Mouse (Mus musculus): ENCODE results near the gene Apba3. TPM values are rescaled to one million over a fixed set of nuclear protein-coding genes. Genes with fewer than 3 reads are reported as not detected.

The Apba3 gene
- polyA plus RNA-seq, 1 experiment from 2014 or later: 24.0 TPM

DNA sequence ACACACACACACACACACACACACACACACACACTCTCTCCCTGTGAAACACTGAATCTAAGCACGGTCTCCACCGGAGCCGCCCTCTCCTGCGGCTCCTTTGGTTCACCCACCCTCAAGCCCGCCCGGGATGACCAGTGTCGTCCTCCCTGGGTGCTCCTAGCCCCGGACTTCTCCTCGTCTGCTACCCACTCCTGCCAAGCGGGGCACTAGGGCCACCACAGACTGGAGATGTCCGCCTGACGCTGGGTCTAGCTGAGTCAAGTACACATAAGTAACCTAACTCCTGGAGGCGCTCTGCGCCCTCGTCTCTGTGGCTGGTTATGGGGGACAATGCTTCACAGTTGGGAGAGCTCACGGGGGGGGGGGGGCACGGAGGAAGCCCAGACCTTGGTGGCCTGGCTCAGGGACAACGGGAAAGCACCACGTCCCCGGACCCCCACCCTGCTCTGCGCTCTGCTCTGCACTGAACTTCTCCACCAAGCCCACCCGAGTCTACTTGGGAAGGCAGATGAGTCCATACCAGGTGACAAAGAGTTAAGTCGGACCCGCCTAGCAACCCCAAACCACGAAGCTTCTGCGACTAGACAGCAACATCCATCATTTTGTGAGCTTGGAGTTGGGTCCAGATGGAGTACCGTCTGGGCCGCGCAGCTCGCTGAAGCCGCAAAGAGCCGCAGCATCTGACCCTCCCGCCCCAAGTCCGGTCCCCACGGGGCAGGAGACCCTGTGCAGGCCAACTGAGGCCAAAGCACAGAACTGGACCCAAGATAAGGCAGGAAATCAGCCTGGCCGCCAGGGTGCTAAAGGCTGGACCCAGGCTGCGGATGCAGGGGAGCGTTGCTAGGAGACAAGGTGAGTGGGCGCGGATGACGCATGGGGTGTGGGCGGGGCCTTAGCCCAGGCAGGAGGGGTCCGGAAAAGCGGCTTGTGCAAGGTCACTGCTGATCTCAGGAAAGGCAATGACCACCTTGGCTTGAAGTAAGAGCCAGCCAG, 14.0 kb upstream of the Apba3 start, which contains the start of gene Matk:
TSS of gene Matk (plus strand) at position 512 of the 996 bp plus-strand sequence.
- H3K4me1 ChIP-seq (replicated peaks): peaks cover 24% of the 10 kb centered on the region
- H3K9ac ChIP-seq: no peak within 1 kb of the TSS
- H3K27me3 ChIP-seq: peaks cover 64% of the 10 kb centered on the region
- no peaks in the 10 kb centered on the region for H3K9me3 ChIP-seq (replicated peaks)
- H3K4me3 ChIP-seq (replicated peaks): no peak within 1 kb of the TSS
- H3K36me3 ChIP-seq (replicated peaks): no peaks in the 10 kb centered on the region
- no peak within 1 kb of the TSS for H3K4me2 ChIP-seq
- no peak for ATAC-seq (ENCODE audit: insufficient read depth)
- 12% methylated on average over 44 of the region's 44 CpGs for WGBS (ENCODE audit: insufficient replicate concordance)
- H3K27ac ChIP-seq (replicated peaks): no peak within 1 kb of the TSS

DNA sequence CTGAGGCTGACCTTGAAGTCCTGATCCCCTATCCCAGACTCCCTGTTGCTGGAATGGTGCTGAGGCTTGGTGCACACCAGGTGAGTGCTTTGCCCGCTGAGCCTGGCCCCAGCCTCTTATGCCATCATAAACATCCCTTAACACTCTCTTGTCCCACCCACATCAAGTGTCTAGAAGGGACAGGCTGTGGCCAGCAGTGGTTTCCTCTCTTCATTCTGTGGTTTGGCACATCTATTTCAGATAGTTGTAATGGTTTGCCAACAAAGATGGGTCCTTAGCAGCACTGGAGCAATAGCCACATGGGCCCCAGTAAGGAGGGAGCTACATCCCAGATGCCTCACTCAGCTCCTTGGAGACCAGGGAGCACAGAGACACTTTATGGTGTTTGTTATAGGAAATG, 11.9 kb upstream of the Apba3 start:
- Histone ChIP-seq H3K9ac (no peak overlapping the region), H3K9me3 (replicated peaks) (no peaks in the 10 kb centered on the region), H3K4me1 (replicated peaks) (peaks cover 26% of the 10 kb centered on the region), H3K4me3 (replicated peaks) (no peak overlapping the region), H3K36me3 (replicated peaks) (no peaks in the 10 kb centered on the region), H3K27ac (replicated peaks) (no peak overlapping the region), H3K27me3 (peaks cover 86% of the 10 kb centered on the region), H3K4me2 (no peak overlapping the region)
- 25% methylated on average over 1 of the region's 1 CpGs for WGBS (ENCODE audit: insufficient replicate concordance)
- ATAC-seq (ENCODE audit: insufficient read depth): no peak

DNA sequence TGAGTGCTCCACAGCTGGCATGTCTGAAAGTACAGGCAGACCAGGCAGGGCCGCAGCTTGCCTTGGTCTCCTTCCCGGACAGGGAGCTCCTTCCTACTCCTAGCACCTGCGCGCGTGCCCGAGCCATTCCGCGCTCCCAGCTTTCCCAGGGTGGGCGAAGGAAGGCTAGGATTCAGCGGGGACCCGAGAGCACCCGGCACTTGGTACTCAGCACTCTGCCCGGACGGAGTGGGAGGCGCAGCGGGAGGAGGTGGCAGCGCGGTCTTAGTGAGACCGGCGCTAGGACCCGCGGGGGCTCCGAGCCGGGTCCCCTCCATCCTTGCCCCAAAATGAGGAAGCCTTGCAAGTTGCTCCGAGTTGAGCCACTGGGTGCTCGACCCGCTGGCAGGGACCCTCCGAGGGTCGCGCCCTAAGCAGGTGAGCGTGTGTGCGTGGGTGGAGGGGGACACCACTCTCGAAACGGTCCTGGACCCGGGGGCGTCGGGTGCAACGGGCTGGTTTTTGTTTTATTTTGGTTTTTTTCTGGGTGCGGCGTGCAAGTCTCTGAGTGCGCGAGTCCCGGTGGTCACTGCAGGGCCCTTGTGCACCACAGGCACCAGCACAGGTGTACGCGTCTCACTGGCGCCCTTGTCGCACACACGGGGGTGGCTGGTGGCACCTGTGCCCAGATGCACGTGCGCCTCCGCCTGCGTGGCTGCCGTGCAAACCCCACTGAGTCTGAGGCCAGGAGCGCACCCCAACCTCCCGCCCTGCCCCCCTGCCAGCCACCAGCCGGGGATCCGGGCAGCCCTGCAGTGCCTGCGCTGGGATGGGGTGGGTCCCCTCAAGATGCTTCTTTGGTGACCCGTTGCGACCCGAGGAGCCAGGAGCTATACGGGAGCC, 9.4 kb upstream of the Apba3 start:
- H3K4me3 ChIP-seq (replicated peaks): peak overlapping the region; percentile 44
- no peaks in the 10 kb centered on the region for H3K9me3 ChIP-seq (replicated peaks)
- no peak for ATAC-seq (ENCODE audit: insufficient read depth)
- peaks cover 76% of the 10 kb centered on the region for H3K27me3 ChIP-seq
- H3K4me1 ChIP-seq (replicated peaks): peaks cover 20% of the 10 kb centered on the region
- H3K4me2 ChIP-seq: peak overlapping the region; percentile 61
- H3K27ac ChIP-seq (replicated peaks): no peak overlapping the region
- WGBS (ENCODE audit: insufficient replicate concordance): 2% methylated on average over 62 of the region's 62 CpGs
- H3K36me3 ChIP-seq (replicated peaks): 0 out of 2 replicates have a peak, but pooled peaks cover 3% of the 10 kb centered on the region
- H3K9ac ChIP-seq: no peak overlapping the region

DNA sequence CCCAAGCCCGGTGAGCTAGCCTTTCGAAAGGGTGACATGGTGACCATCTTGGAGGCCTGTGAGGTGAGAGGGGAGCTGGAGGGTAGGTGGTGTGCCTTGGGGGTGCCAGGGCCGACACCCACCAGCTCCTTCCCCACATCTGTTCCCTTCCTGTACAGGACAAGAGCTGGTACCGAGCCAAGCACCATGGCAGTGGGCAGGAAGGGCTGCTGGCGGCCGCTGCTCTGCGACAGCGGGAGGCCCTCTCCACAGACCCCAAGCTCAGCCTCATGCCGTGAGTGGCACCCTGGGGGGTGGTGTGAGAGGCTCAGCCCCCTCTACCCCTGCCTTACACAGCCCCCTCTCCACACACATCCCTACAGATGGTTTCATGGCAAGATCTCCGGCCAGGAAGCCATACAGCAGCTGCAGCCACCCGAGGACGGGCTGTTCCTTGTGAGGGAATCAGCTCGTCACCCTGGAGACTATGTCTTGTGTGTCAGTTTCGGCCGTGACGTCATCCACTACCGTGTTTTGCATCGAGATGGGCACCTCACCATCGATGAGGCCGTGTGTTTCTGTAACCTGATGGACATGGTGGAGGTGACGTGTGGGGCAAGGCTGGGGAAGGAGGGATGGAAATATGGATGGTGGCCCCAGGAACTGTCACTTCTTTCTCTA, 7.4 kb upstream of the Apba3 start:
- Histone ChIP-seq H3K9me3 (replicated peaks) (no peaks in the 10 kb centered on the region), H3K4me1 (replicated peaks) (peaks cover 15% of the 10 kb centered on the region), H3K9ac (no peak overlapping the region), H3K27me3 (peaks cover 57% of the 10 kb centered on the region), H3K4me2 (no peak overlapping the region), H3K4me3 (replicated peaks) (no peak overlapping the region), H3K27ac (replicated peaks) (no peak overlapping the region), H3K36me3 (replicated peaks) (peaks cover 16% of the 10 kb centered on the region)
- WGBS (ENCODE audit: insufficient replicate concordance): 48% methylated on average over 21 of the region's 21 CpGs
- ATAC-seq (ENCODE audit: insufficient read depth): no peak

- peaks cover 45% of the 10 kb centered on the region for H3K27me3 ChIP-seq
- ATAC-seq (ENCODE audit: insufficient read depth): no peak
- H3K36me3 ChIP-seq (replicated peaks): peaks cover 28% of the 10 kb centered on the region
- H3K9me3 ChIP-seq (replicated peaks): no peaks in the 10 kb centered on the region
- no peak overlapping the region for H3K4me2 ChIP-seq
- H3K9ac ChIP-seq: no peak overlapping the region
- no peak overlapping the region for H3K4me3 ChIP-seq (replicated peaks)
- H3K4me1 ChIP-seq (replicated peaks): peaks cover 25% of the 10 kb centered on the region
- 83% methylated on average over 4 of the region's 4 CpGs for WGBS (ENCODE audit: insufficient replicate concordance)
- no peak overlapping the region for H3K27ac ChIP-seq (replicated peaks)
These were observed 5.7 kb upstream of the Apba3 start for GRCm38 (mm10) chr10:81261025-81261424.

DNA sequence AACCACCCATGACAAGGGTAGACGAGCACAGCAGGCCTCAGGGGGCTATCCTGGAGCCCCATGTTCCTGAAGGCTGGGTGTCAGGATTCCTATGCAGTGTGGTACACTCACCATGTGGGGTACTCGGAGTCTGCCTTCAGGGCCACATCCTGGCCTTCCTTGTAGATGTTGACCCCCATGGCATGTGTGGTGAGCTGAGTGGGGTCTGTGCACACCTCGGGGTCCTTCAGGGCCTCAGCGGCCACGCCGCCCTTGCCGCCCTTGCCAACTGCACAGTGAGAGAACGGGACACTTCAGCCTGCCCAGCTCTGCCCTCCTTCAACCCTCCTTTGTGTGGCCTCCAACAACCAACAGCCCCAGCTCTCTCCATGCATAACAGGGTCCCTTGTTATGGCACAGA, 1.2 kb upstream of the Apba3 start:
- WGBS (ENCODE audit: insufficient replicate concordance): 78% methylated on average over 8 of the region's 8 CpGs
- peak overlapping the region; percentile 72 for H3K9ac ChIP-seq

DNA sequence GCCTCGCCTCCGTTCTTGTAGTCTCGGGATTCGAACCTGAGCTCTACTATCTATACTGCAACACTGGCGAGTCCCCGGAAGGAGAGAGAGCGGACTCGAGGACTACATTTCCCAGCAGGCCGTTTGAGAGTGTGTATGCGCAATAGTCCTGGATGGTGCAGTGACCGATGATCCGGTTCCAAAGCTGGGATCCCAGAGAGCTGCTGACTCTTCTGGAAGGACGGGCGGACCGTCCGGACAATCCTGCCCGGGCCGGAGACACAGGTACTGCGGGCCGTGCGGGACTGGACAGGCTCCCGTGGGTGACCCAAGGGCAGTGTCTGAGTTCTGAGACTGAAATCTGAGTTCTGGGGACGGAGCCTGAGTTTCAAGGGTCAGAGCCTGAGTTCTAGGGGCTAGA, 1.3 kb downstream of the Apba3 start:
- H3K27ac ChIP-seq (replicated peaks): peak overlapping the region; percentile 52
- peak overlapping the region; percentile 66 for H3K9ac ChIP-seq
- ATAC-seq (ENCODE audit: insufficient read depth): peak; percentile 25; the same call in 1 of the 2 replicates
- peak overlapping the region; percentile 65 for H3K4me3 ChIP-seq (replicated peaks)
- peak overlapping the region; percentile 74 for H3K4me2 ChIP-seq
- peaks cover 51% of the 10 kb centered on the region for H3K36me3 ChIP-seq (replicated peaks)
- WGBS (ENCODE audit: insufficient replicate concordance): 4% methylated on average over 23 of the region's 23 CpGs
- H3K4me1 ChIP-seq (replicated peaks): peaks cover 40% of the 10 kb centered on the region
- H3K27me3 ChIP-seq: no peaks in the 10 kb centered on the region
- H3K9me3 ChIP-seq (replicated peaks): no peaks in the 10 kb centered on the region

More for the DNA sequence above, 1.2 kb upstream of the Apba3 start:
- Histone ChIP-seq H3K9me3 (replicated peaks) (no peaks in the 10 kb centered on the region), H3K27me3 (no peaks in the 10 kb centered on the region), H3K4me2 (peak overlapping the region; percentile 74), H3K36me3 (replicated peaks) (peaks cover 30% of the 10 kb centered on the region), H3K27ac (replicated peaks) (peak overlapping the region; percentile 84; the same call in 1 of the 2 replicates), H3K4me3 (replicated peaks) (peak overlapping the region; percentile 84), H3K4me1 (replicated peaks) (peaks cover 40% of the 10 kb centered on the region)
- ATAC-seq (ENCODE audit: insufficient read depth): no peak

GRCm38 (mm10) chr10:81268643-81269412, 2.1 kb downstream of the Apba3 start:
- Histone ChIP-seq H3K4me3 (replicated peaks) (peak overlapping the region; percentile 65), H3K4me2 (peak overlapping the region; percentile 74), H3K36me3 (replicated peaks) (peaks cover 52% of the 10 kb centered on the region), H3K4me1 (replicated peaks) (peaks cover 40% of the 10 kb centered on the region), H3K9me3 (replicated peaks) (no peaks in the 10 kb centered on the region), H3K27me3 (no peaks in the 10 kb centered on the region), H3K27ac (replicated peaks) (peak overlapping the region; percentile 52; the same call in 1 of the 2 replicates), H3K9ac (peak overlapping the region; percentile 66)
- 65% methylated on average over 16 of the region's 16 CpGs for WGBS (ENCODE audit: insufficient replicate concordance)
- ATAC-seq (ENCODE audit: insufficient read depth): no peak

DNA sequence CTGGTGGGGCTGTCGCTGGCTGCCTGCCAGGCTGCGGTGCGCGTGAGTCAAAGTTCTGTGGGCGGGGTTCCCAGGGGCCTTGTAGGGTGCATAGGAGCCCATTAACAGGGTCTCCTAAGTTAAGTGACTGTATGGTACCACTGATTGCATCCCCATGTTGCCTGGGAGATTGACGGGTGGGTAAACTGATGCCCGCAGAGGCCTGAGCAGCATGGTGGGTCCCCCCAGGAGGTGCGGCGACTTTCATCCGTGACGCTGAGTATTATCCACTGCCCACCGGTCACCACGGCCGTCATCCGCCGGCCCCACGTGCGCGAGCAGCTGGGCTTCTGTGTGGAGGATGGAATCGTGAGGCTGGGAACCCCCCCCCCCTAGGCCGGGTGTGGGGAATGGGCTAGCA, 5.6 kb downstream of the Apba3 start:
- Histone ChIP-seq H3K4me1 (replicated peaks) (peaks cover 22% of the 10 kb centered on the region), H3K9me3 (replicated peaks) (no peaks in the 10 kb centered on the region), H3K27me3 (no peaks in the 10 kb centered on the region), H3K27ac (replicated peaks) (no peak overlapping the region), H3K4me3 (replicated peaks) (no peak overlapping the region), H3K9ac (no peak overlapping the region), H3K36me3 (replicated peaks) (peaks cover 36% of the 10 kb centered on the region), H3K4me2 (no peak overlapping the region)
- ATAC-seq (ENCODE audit: insufficient read depth): no peak
- 88% methylated on average over 21 of the region's 21 CpGs for WGBS (ENCODE audit: insufficient replicate concordance)

DNA sequence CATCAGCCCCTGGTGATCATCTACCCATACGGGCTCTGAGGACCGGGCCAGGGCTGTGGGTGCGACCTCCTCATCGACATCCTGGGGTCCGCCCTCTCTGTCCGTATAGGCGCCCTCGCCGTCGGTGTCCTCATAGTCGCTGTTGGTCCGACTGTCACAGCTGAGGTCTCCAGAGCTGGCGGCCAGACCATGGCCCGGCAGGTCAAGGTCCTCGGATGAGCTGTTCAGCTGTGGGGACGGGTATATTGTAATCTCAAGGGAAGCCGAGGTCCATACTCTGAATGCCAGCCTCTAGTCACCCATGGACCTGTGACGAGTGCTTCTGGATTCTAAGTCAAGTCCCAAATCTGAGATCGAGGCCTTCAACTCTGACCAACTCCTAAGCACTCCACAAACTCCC, 7.1 kb downstream of the Apba3 start:
- H3K36me3 ChIP-seq (replicated peaks): peaks cover 36% of the 10 kb centered on the region
- no peaks in the 10 kb centered on the region for H3K9me3 ChIP-seq (replicated peaks)
- 85% methylated on average over 19 of the region's 19 CpGs for WGBS (ENCODE audit: insufficient replicate concordance)
- ATAC-seq (ENCODE audit: insufficient read depth): no peak
- no peak overlapping the region for H3K4me3 ChIP-seq (replicated peaks)
- H3K27me3 ChIP-seq: no peaks in the 10 kb centered on the region
- H3K4me2 ChIP-seq: no peak overlapping the region
- H3K9ac ChIP-seq: no peak overlapping the region
- H3K27ac ChIP-seq (replicated peaks): no peak overlapping the region
- H3K4me1 ChIP-seq (replicated peaks): peaks cover 7% of the 10 kb centered on the region

All from liver, embryonic 15.5 days (tissue).